15 mouse cellular contexts compared by ENCODE assay signal in genomic region chr8:110521851-110522250, GRCm38 (mm10).
"Had no signal": no experiment of that assay in that cellular context is flagged by ENCODE, and none has a peak within 500 bp of the region (broad histone marks: within the 10 kb centered on the region; RNA-seq: fewer than 3 reads in every experiment).

No protein-coding gene starts in this region.

- H3K9ac ChIP-seq: liver, postnatal 0 days; lung, embryonic 15.5 days; midbrain, embryonic 13.5 days; midbrain, embryonic 15.5 days; neural tube, embryonic 12.5 days; stomach, embryonic 15.5 days had no signal

- H3K27ac ChIP-seq: lung, embryonic 15.5 days; macrophage; midbrain, embryonic 13.5 days; midbrain, embryonic 15.5 days; neural tube, embryonic 12.5 days; stomach, embryonic 15.5 days; stomach, postnatal 0 days had no signal

- DNase-seq: liver, postnatal 0 days; lung, adult 2 months; lung, postnatal 14 days; lung, postnatal 36 days; right cerebral cortex, postnatal 14 days; thymus, postnatal 14 days; thymus, postnatal 36 days had no signal

- H3K4me1 ChIP-seq: megakaryocyte, embryonic 14.5 days; midbrain, embryonic 13.5 days; midbrain, embryonic 15.5 days; neural tube, embryonic 12.5 days; stomach, embryonic 15.5 days had no signal

- H3K4me3 ChIP-seq: lung, embryonic 15.5 days; megakaryocyte, embryonic 14.5 days; midbrain, embryonic 13.5 days; midbrain, embryonic 15.5 days; neural tube, embryonic 12.5 days; stomach, embryonic 15.5 days had no signal

- H3K36me3 ChIP-seq: lung, embryonic 15.5 days; midbrain, embryonic 13.5 days; midbrain, embryonic 15.5 days; neural tube, embryonic 12.5 days; stomach, embryonic 15.5 days had no signal

- H3K9me3 ChIP-seq: lung, embryonic 15.5 days; midbrain, embryonic 13.5 days; midbrain, embryonic 15.5 days; neural tube, embryonic 12.5 days; stomach, embryonic 15.5 days had no signal

- H3K27me3 ChIP-seq: lung, embryonic 15.5 days; midbrain, embryonic 13.5 days; midbrain, embryonic 15.5 days; neural tube, embryonic 12.5 days; stomach, embryonic 15.5 days had no signal
